Mouse (Mus musculus) lung, adult 2 months (tissue): ENCODE data around the gene Fuca1.

Experiments
- CTCF ChIP-seq: fragments of 200-500 bp; IDR thresholded peaks from 2 replicates; pipeline ENCODE4 v1.5.1; 2011; ENCODE audit warnings: mild to moderate bottlenecking, low read length, control low read depth; ENCODE audit not compliant: insufficient read depth
- POLR2A ChIP-seq: fragments of 200-500 bp; IDR thresholded peaks from 2 replicates; pipeline ENCODE4 v1.6.1; 2011; ENCODE audit warnings: low read depth, mild to moderate bottlenecking, control low read depth, low read length, borderline replicate concordance; ENCODE audit errors: extremely low read depth

GRCm38 (mm10) chr4:135985193-135985592, 64.7 kb downstream of the Fuca1 start:
- no peak for TF ChIP-seq CTCF
- TF ChIP-seq POLR2A = no peak
